Mouse (Mus musculus) urinary bladder, adult 18-20 months (tissue): ENCODE data around the gene Tspan18.

ENCODE experiments used
- DNase-seq, 2 experiments: peaks; one replicate each; pipeline ENCODE4 v3.0.0; 2022; ENCODE audit warnings: low spot score in 2 of 2, mixed read lengths in 2 of 2

The Tspan18 gene

GRCm38 (mm10) chr2:93188020-93188760 is 146.1 kb downstream of the Tspan18 start:
- no peak for DNase-seq

- peak; percentile 81 to 85 for DNase-seq
Measured at GRCm38 (mm10) chr2:93187323-93187996, 146.8 kb downstream of the Tspan18 start, which contains the start of gene Trp53i11. Gene Trp53i11 (plus strand): TSS chr2:93187548.

- DNase-seq: no peak
Measured at GRCm38 (mm10) chr2:93182859-93183258, 151.4 kb downstream of the Tspan18 start.

GRCm38 (mm10) chr2:93180077-93180844 is 154.0 kb downstream of the Tspan18 start:
- DNase-seq: no peak

GRCm38 (mm10) chr2:93179603-93180002 is 154.7 kb downstream of the Tspan18 start:
- DNase-seq: no peak

- no peak for DNase-seq
Measured at GRCm38 (mm10) chr2:93178313-93178677, 156.0 kb downstream of the Tspan18 start.

GRCm38 (mm10) chr2:93177668-93178312 is 156.5 kb downstream of the Tspan18 start:
- no peak for DNase-seq

GRCm38 (mm10) chr2:93176871-93177667 is 157.2 kb downstream of the Tspan18 start:
- DNase-seq: no peak

GRCm38 (mm10) chr2:93176193-93176798 is 158.0 kb downstream of the Tspan18 start:
- DNase-seq: no peak

GRCm38 (mm10) chr2:93175721-93176120 is 158.6 kb downstream of the Tspan18 start:
- no peak for DNase-seq

GRCm38 (mm10) chr2:93175278-93175677 is 159.0 kb downstream of the Tspan18 start:
- no peak for DNase-seq

- no peak for DNase-seq
Measured at GRCm38 (mm10) chr2:93174159-93174558, 160.1 kb downstream of the Tspan18 start.

- no peak for DNase-seq
Measured at GRCm38 (mm10) chr2:93172460-93172859, 161.8 kb downstream of the Tspan18 start.

- DNase-seq: no peak
Measured at GRCm38 (mm10) chr2:93171929-93172328, 162.4 kb downstream of the Tspan18 start.

- DNase-seq: no peak
Measured at GRCm38 (mm10) chr2:93170845-93171200, 163.5 kb downstream of the Tspan18 start.

GRCm38 (mm10) chr2:93170156-93170844 is 164.0 kb downstream of the Tspan18 start:
- DNase-seq: no peak

GRCm38 (mm10) chr2:93166734-93167406 is 167.4 kb downstream of the Tspan18 start:
- DNase-seq: no peak

GRCm38 (mm10) chr2:93166295-93166694 is 168.0 kb downstream of the Tspan18 start:
- DNase-seq: no peak

- no peak for DNase-seq
Measured at GRCm38 (mm10) chr2:93163750-93164335, 170.5 kb downstream of the Tspan18 start.
